Mouse (Mus musculus) midbrain, postnatal 0 days (tissue): ENCODE results near the gene Col20a1. TPM values are rescaled to one million over a fixed set of nuclear protein-coding genes. Genes with fewer than 3 reads are reported as not detected.

Experiments
- ATAC-seq: fragments of 200-750 bp; cut with Nextera tagmentation; 2 replicates; pipeline ENCODE4 v1.8.0; 2017; ENCODE audit warnings: moderate number of reproducible peaks, mild to moderate bottlenecking, moderate TSS enrichment, moderate library complexity; ENCODE audit not compliant: low FRiP score
- DNase-seq: peaks from one replicate; pipeline ENCODE4 v3.0.0-alpha.2; 2015; ENCODE audit warnings: low spot score
- H3K27ac ChIP-seq: fragments of 300-500 bp; sonication (generic); 2 replicates; pipeline ENCODE4 v1.5.1; 2014; ENCODE audit warnings: low read depth, mild to moderate bottlenecking, low read length, mixed read lengths
- H3K27me3 ChIP-seq: fragments of 300-500 bp; sonication (generic); 2 replicates; pipeline ENCODE4 v1.6.1; 2014; ENCODE audit warnings: low read length, control low read depth, mixed read lengths; ENCODE audit not compliant: insufficient read depth
- H3K36me3 ChIP-seq: fragments of 300-500 bp; sonication (generic); 2 replicates; pipeline ENCODE4 v1.6.1; 2014; ENCODE audit warnings: low read length, control low read depth, mixed read lengths; ENCODE audit not compliant: insufficient read depth
- H3K4me1 ChIP-seq: fragments of 300-500 bp; sonication (generic); 2 replicates; pipeline ENCODE4 v1.6.1; 2014; ENCODE audit warnings: mild to moderate bottlenecking, control low read depth, antibody characterized with exemption, low read length, mixed read lengths; ENCODE audit not compliant: insufficient read depth
- H3K4me2 ChIP-seq: fragments of 300-500 bp; sonication (generic); 2 replicates; pipeline ENCODE4 v1.6.1; 2014; ENCODE audit warnings: low read depth, mild to moderate bottlenecking, low read length, mixed read lengths; ENCODE audit not compliant: poor library complexity, severe bottlenecking
- H3K4me3 ChIP-seq: fragments of 300-500 bp; sonication (generic); 2 replicates; pipeline ENCODE4 v1.5.1; 2014; ENCODE audit warnings: low read depth, mild to moderate bottlenecking, low read length, moderate library complexity
- H3K9ac ChIP-seq: fragments of 300-500 bp; sonication (generic); replicated peaks from 2 replicates; pipeline ENCODE4 v1.6.1; 2014; ENCODE audit warnings: mild to moderate bottlenecking, low read length, moderate library complexity, mixed read lengths; ENCODE audit not compliant: poor library complexity, severe bottlenecking
- H3K9me3 ChIP-seq: fragments of 300-500 bp; sonication (generic); 2 replicates; pipeline ENCODE4 v1.6.1; 2016; ENCODE audit warnings: low read length, control low read depth
- CTCF ChIP-seq: IDR thresholded peaks from 2 replicates; pipeline ENCODE4 v1.5.1; 2016; ENCODE audit warnings: antibody characterized with exemption, mild to moderate bottlenecking
- WGBS: fragments of 180-500 bp; shearing (Covaris S2); extraction: QIAGEN DNeasy Blood & Tissue Kit; methylation state at CpG from one replicate; pipeline ENCODE4 v1.1.7; 2014; 5-methylcytosine and 5-hydroxymethylcytosine counted together
- polyA plus RNA-seq: library from polyadenylated mRNA; unstranded; fragments of >200 nt; fragmentation: Nextera tagmentation; extraction: Ambion mirVana; gene quantifications from 2 replicates; pipeline ENCODE4 v1.2.1, GENCODE M21; 2015
- total RNA-seq: library from RNA; depleted of rRNA; stranded (reverse); fragments of >200 nt; gene quantifications from 2 replicates; pipeline ENCODE4 v1.2.3, GENCODE M21; 2014; rRNA removed

Col20a1 gene
- total and polyA plus RNA-seq, 2 experiments from 2014 or later, result 0.14 to 0.44 TPM

DNA sequence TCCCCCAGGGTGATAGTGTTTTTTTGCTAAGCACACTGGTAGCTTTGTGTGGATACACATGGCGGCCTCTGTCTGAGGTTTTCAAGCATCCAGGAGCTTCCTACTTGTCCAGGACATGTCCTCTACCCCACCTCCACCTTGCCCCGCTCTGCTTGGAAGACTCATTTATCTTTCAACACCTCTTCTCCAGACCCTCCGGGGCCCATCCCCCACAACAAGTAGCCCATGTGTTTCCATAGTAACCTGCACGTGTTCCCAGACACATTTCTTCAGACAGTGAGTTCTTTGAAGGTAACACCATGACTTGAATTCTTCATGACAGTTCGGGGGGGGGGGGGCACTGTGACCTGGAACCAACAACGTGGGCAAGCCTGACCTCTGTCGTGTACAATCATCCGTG, 71.0 kb downstream of the Col20a1 start:
- H3K4me3 ChIP-seq, result no peak overlapping the region
- DNase-seq (peak; percentile 62), ATAC-seq (peak; percentile 73)
- peaks cover 15% of the 10 kb centered on the region; the same call in 1 of the 2 replicates for H3K4me1 ChIP-seq
- peak overlapping the region; percentile 60 for H3K27ac ChIP-seq
- WGBS, result 28% methylated on average over 8 of the region's 8 CpGs
- H3K36me3 ChIP-seq, result no peaks in the 10 kb centered on the region
- no peak for TF ChIP-seq CTCF
- H3K27me3 ChIP-seq, result no peaks in the 10 kb centered on the region; the same call in 1 of the 2 replicates
- H3K4me2 ChIP-seq, result no peak overlapping the region
- no peaks in the 10 kb centered on the region for H3K9me3 ChIP-seq
- no peak overlapping the region for H3K9ac ChIP-seq

DNA sequence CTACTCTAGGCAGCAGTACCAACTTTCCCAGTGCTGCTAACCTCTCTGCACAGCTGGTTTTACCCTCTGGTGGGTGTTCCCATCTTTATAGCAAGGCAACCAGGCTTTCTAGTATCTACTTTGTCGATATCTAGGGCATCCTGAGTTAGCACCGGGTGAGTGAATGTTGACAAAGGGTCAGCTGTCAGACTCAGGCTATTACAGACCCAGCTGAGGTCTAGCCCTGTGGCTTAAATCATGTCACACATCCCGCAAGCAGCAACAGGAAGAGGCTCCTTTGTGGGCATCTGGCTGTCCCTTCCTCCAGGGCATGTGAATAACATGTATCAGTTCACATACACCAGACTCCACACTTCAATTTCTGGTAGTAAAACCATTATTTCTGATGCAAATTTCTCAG, 71.9 kb downstream of the Col20a1 start:
- no peak for TF ChIP-seq CTCF
- no peak for ATAC-seq
- peaks cover 15% of the 10 kb centered on the region; the same call in 1 of the 2 replicates for H3K4me1 ChIP-seq

DNA sequence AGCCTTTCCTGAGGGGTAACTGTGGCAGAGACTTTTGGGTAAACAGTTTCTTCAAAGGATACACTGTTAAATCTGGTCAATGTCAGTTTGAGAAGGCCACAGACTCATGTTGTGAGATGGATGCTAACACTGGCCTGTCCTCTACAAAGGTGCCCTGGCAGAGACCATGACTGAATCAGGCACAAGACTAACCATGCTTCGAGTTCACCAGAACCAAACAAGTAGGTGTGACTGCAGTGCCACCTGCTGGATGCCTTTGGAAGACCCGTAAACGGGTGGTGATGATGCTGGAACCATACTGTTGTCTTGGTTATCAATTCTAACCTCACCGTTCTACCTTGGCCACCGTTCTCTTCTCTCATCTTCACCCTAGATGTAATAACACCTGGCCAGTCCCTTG, 73.8 kb downstream of the Col20a1 start:
- WGBS, result 15% methylated on average over 5 of the region's 5 CpGs

More for the DNA sequence above, 71.9 kb downstream of the Col20a1 start:
- Histone ChIP-seq H3K4me2 (no peak overlapping the region), H3K9ac (no peak overlapping the region), H3K27me3 (no peaks in the 10 kb centered on the region; the same call in 1 of the 2 replicates), H3K9me3 (no peaks in the 10 kb centered on the region), H3K27ac (peak overlapping the region; percentile 4; the same call in 1 of the 2 replicates), H3K36me3 (no peaks in the 10 kb centered on the region), H3K4me3 (no peak overlapping the region)
- 56% methylated on average over 3 of the region's 3 CpGs for WGBS
- DNase-seq, result no peak

DNA sequence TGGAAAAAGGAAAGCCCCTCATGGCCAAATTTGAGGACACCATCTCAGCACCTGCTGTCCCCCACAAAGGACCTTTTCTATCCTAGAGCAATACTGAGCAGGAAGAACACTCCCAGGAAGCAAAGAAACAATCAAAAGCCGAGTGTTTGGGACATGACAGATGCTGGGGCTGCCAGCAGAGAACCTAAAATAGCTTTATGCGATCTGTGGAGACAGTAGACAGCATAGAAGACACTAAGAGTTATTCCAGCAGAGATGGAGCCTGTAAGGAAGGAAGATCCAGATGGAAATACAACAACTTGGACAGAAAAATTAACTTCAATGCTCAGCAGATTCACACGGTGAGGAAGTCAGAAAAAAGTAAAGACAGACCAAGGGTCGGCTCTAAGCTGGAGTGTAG, 79.5 kb downstream of the Col20a1 start:
- Histone ChIP-seq H3K36me3 (no peaks in the 10 kb centered on the region), H3K9me3 (no peaks in the 10 kb centered on the region), H3K4me2 (no peak overlapping the region), H3K27ac (no peak overlapping the region), H3K27me3 (no peaks in the 10 kb centered on the region; the same call in 1 of the 2 replicates), H3K9ac (no peak overlapping the region), H3K4me1 (no peaks in the 10 kb centered on the region), H3K4me3 (no peak overlapping the region)
- no peak for TF ChIP-seq CTCF
- ATAC-seq, result no peak
- WGBS, result 59% methylated on average over 4 of the region's 4 CpGs
- no peak for DNase-seq

More for the DNA sequence above, 73.8 kb downstream of the Col20a1 start:
- no peak overlapping the region for H3K4me2 ChIP-seq
- no peaks in the 10 kb centered on the region for H3K36me3 ChIP-seq
- no peak overlapping the region for H3K27ac ChIP-seq
- H3K9me3 ChIP-seq, result no peaks in the 10 kb centered on the region
- TF ChIP-seq CTCF, result peak; percentile 98
- peak; percentile 87 for DNase-seq
- H3K9ac ChIP-seq, result no peak overlapping the region
- H3K4me3 ChIP-seq, result no peak overlapping the region
- peaks cover 15% of the 10 kb centered on the region; the same call in 1 of the 2 replicates for H3K4me1 ChIP-seq
- peak; percentile 63 for ATAC-seq
- no peaks in the 10 kb centered on the region; the same call in 1 of the 2 replicates for H3K27me3 ChIP-seq

Other genes with a start within 250 kb of the Col20a1 start
- gene Bhlhe23, start 209.6 kb upstream of the Col20a1 start, total RNA-seq, result 7.6 and 7.9 TPM in 2 replicates
- 5.9 and 6.0 TPM in 2 replicates for gene Bhlhe23, start 209.6 kb upstream of the Col20a1 start, polyA plus RNA-seq
- 32.2 and 38.9 TPM in 2 replicates for gene Ythdf1, start 65.6 kb upstream of the Col20a1 start, total RNA-seq
- 50.1 and 56.6 TPM in 2 replicates for gene Ythdf1, start 65.6 kb upstream of the Col20a1 start, polyA plus RNA-seq
- not detected in 2 replicates for gene Birc7, start 57.5 kb upstream of the Col20a1 start, total RNA-seq
- 0.10 and 0.28 TPM in 2 replicates for gene Birc7, start 57.5 kb upstream of the Col20a1 start, polyA plus RNA-seq
- gene Nkain4, start 31.8 kb upstream of the Col20a1 start, total RNA-seq, result 40.4 and 59.5 TPM in 2 replicates
- 95.5 and 111 TPM in 2 replicates for gene Nkain4, start 31.8 kb upstream of the Col20a1 start, polyA plus RNA-seq
- 94.1 and 123 TPM in 2 replicates for gene Arfgap1, start 19.3 kb upstream of the Col20a1 start, total RNA-seq
- 124 and 132 TPM in 2 replicates for gene Arfgap1, start 19.3 kb upstream of the Col20a1 start, polyA plus RNA-seq
- gene Chrna4, start 57.0 kb downstream of the Col20a1 start, total RNA-seq, result 53.9 and 58.7 TPM in 2 replicates
- 43.6 and 47.8 TPM in 2 replicates for gene Chrna4, start 57.0 kb downstream of the Col20a1 start, polyA plus RNA-seq
- 134 and 162 TPM in 2 replicates for gene Kcnq2, start 148.8 kb downstream of the Col20a1 start, total RNA-seq
- 33.8 and 40.6 TPM in 2 replicates for gene Kcnq2, start 148.8 kb downstream of the Col20a1 start, polyA plus RNA-seq
- 321 and 367 TPM in 2 replicates for gene Eef1a2, start 170.5 kb downstream of the Col20a1 start, total RNA-seq
- 23.1 and 23.3 TPM in 2 replicates for gene Eef1a2, start 170.5 kb downstream of the Col20a1 start, polyA plus RNA-seq
- gene Ppdpf, start 200.7 kb downstream of the Col20a1 start, total RNA-seq, result 268 and 323 TPM in 2 replicates
- gene Ppdpf, start 200.7 kb downstream of the Col20a1 start, polyA plus RNA-seq, result 365 and 367 TPM in 2 replicates
- gene Ptk6, start 216.3 kb downstream of the Col20a1 start, total RNA-seq, result 0.09 TPM in 1 of 2 replicates, not detected in the other
- gene Ptk6, start 216.3 kb downstream of the Col20a1 start, polyA plus RNA-seq, result not detected in 2 replicates
- 0.11 TPM in 1 of 2 replicates, not detected in the other for gene Srms, start 226.7 kb downstream of the Col20a1 start, total RNA-seq
- gene Srms, start 226.7 kb downstream of the Col20a1 start, polyA plus RNA-seq, result 0.10 and 0.21 TPM in 2 replicates
- 0.55 TPM in 1 of 2 replicates, not detected in the other for gene Fndc11, start 233.5 kb downstream of the Col20a1 start, total RNA-seq
- 0.26 and 0.48 TPM in 2 replicates for gene Fndc11, start 233.5 kb downstream of the Col20a1 start, polyA plus RNA-seq